Mouse (Mus musculus): Measurements from ENCODE around the gene Stpg1.

- TF ChIP-seq EP300 (IDR thresholded peaks at IDR 0.05; ENCODE audit: low read depth) (no peak), CTCF (IDR thresholded peaks at IDR 0.05; ENCODE audit: low read depth) (no peak)
Observed at GRCm38 (mm10) chr4:135548521-135549077, 54.0 kb downstream of the Stpg1 start.
